Mouse (Mus musculus): Measurements from ENCODE around the gene Nucks1. TPM values are rescaled to one million over a fixed set of nuclear protein-coding genes. Genes with fewer than 3 reads are reported as not detected.

Gene Nucks1
- polyA plus RNA-seq (2021; fragmentation: Nextera tagmentation): 16.1 and 17.3 TPM in 2 replicates
- long read RNA-seq, experiment 1, full-length matches to known transcripts: 1 of 31 reads
- long read RNA-seq, experiment 1, partial matches to known transcripts: 13 of 31 reads
- long read RNA-seq, experiment 1, other reads (novel, unspliced or antisense): 17 of 31 reads
- long read RNA-seq, experiment 2, full-length matches to known transcripts: 8 of 56 reads
- long read RNA-seq, experiment 2, partial matches to known transcripts: 2 of 56 reads
- long read RNA-seq, experiment 2, other reads (novel, unspliced or antisense): 46 of 56 reads

DNA sequence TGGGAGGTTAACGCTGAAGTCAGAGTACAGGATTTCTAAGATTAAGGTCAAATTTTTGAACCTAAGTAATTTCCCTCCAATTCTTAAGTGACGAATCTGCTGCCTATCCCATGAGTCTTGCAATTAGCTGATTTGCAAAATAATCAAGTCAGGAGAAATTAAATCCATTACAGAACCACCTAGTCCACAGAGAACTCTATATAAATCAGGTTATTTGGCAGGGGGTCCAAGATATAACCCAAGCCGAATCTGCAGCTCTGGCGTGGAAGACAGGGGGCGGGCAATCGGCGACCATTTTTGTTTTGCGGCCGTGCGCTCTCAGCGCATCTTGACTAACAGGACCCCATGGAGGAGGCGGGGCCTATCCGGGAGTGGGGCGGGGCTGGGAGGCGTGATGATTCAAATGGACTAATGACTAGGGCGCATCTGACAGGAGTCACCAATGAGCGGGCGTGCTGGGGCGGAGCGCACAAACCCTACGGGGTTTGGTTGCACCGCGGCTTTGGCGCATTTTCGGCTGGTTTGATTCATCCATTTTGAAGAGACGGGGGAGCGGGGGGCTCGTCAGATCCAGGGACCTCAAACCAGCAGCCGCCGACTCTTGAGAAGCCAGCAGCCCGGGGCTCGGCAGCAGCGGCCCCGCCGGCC is at the start of gene Nucks1:
Gene Nucks1, plus strand, starts transcription at position 534 of the 648 bp plus-strand sequence.

GRCm38 (mm10) chr1:131867093-131867945 is 43.0 kb upstream of the Nucks1 start, which contains the start of gene Rab29:
Gene Rab29, plus strand, starts transcription at chr1:131867224.

GRCm38 (mm10) chr1:131962606-131963084 is 52.3 kb downstream of the Nucks1 start, which contains the start of gene Slc45a3:
Gene Slc45a3, plus strand, starts transcription at chr1:131962967.

Other genes with a start within 250 kb of the Nucks1 start
- 0.64 and 1.8 TPM in 2 replicates for gene Rab7b, start 221.8 kb upstream of the Nucks1 start, polyA plus RNA-seq (2021; fragmentation: Nextera tagmentation)
- 0.03 and 0.05 TPM in 2 replicates for gene Slc26a9, start 166.5 kb upstream of the Nucks1 start, polyA plus RNA-seq (2021; fragmentation: Nextera tagmentation)
- 2.1 and 5.3 TPM in 2 replicates for gene Pm20d1, start 113.2 kb upstream of the Nucks1 start, polyA plus RNA-seq (2021; fragmentation: Nextera tagmentation)
- gene Slc41a1, start 83.0 kb upstream of the Nucks1 start, polyA plus RNA-seq (2021; fragmentation: Nextera tagmentation): 28.1 and 28.8 TPM in 2 replicates
- 11.6 and 11.8 TPM in 2 replicates for gene Rab29, start 43.3 kb upstream of the Nucks1 start, polyA plus RNA-seq (2021; fragmentation: Nextera tagmentation)
- gene Slc45a3, start 52.4 kb downstream of the Nucks1 start, polyA plus RNA-seq (2021; fragmentation: Nextera tagmentation): 0.29 and 0.50 TPM in 2 replicates
- gene Elk4, start 97.1 kb downstream of the Nucks1 start, polyA plus RNA-seq (2021; fragmentation: Nextera tagmentation): 13.2 and 13.3 TPM in 2 replicates
- gene Mfsd4a, start 157.5 kb downstream of the Nucks1 start, polyA plus RNA-seq (2021; fragmentation: Nextera tagmentation): 71.4 and 96.2 TPM in 2 replicates
- gene Cdk18, start 229.2 kb downstream of the Nucks1 start, polyA plus RNA-seq (2021; fragmentation: Nextera tagmentation): 3.5 and 3.8 TPM in 2 replicates

All from layer of hippocampus, adult 6 months (tissue).